Mouse (Mus musculus) fat pad, adult 2 months (tissue): ENCODE measurements at regions not wholly inside any gene's neighbourhood (a gene's known extent, or its start where the extent isn't known, plus 50 kb on each side); places are given as distances from the start of the nearest gene placed in this dataset.
A peak's percentile ranks its signal among the peaks of the same experiment; 100 is the strongest.
"Not testable (repeated sequence)": the region's sequence is repeated elsewhere in the genome, so short reads cannot be mapped to it uniquely, and the experiment has no call there.

Source experiments
- DNase-seq: peaks from one replicate; pipeline ENCODE4 v3.0.0-alpha.2; 2011; ENCODE audit warnings: low read depth, low spot score; ENCODE audit errors: extremely low read depth

DNA sequence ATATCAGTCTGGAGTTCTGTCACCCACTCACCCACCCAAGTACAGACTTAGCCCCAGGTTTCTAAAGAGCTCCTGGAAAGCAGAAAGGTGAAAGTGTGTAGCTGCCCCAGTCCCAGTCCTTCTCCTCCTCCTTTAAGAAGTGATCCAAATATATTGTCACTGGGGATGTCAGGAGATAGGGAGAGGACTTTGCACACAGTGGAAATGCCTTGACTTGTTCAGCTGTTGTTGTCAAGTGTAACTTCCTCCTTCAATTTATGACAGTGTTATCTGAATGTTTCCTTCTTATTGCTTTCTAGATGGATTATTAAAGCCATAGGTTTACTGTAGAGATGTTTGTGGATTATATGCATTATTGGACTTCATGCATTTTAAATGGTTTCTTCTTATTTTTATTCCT lies 119.0 kb upstream of the Nt5e start:
- no peak for DNase-seq

DNA sequence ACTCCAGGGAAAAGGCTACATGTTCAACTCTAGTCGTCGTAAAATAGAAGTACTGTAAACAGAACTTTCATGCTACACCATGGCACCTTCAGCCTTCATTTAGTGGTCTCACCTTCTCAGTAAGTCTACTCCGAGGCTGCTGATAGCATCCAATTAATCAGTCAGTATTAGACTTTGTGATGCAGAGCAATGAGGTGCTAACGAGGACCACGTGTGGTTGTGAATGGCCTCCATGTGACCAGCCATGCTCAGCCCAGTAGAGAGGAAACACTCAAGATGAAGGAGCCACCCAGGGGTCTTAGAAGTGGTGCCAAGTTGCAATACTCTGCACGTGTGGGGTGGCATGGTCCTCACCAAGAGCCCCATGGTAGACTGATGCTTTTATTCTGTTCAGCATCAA lies 112.2 kb upstream of the Nt5e start:
- no peak for DNase-seq

DNA sequence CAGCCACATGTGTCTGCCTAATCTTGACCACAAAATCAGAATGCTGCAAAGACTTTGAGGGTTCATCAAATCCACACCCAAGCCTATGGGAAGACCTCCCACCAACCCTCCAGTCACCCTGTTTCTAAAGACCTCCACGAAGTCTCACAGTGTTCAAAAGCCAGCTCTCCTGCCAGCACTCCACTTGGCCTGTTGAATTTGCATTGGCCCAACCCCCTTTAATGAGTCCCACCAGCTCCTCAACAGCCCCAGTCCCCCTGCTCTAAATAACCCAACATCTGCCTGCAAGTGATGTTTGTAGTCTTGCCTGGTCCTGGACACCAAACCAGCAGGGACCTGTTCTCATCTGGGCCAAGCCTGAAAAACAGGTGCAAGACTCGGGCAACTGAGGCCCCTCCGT lies 106.6 kb upstream of the Nt5e start:
- no peak for DNase-seq

- DNase-seq = no peak
These were observed 105.7 kb upstream of the Nt5e start for GRCm38 (mm10) chr9:88221276-88221675.

DNA sequence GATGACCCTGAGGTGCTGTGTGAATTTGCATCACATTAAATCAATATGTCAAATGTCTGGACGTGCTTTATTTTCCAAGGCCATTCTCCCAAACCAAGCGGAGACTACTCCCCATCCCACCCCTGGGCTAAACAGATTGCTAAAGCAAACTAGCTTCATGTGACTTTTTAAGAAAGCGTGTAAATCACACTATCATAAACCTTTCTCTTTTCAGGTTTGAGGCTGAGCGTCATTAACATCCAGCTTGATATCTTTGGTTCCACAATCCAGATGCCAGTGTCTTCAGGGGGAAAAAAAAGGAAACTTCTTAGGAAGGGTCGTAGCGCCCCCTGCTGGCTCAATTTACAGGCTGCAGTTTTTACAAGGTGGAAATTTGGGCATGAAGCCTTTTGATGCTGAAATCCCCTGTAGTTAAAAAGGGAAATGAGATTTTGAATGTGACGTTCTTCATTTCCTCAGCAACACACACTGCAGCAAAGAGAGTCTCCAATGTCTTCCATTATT lies 105.1 kb upstream of the Nt5e start:
- no peak for DNase-seq

- DNase-seq = no peak
These were observed 89.9 kb upstream of the Nt5e start for GRCm38 (mm10) chr9:88237126-88237525.

GRCm38 (mm10) chr9:88238346-88238745 lies 88.7 kb upstream of the Nt5e start:
- DNase-seq = no peak

DNA sequence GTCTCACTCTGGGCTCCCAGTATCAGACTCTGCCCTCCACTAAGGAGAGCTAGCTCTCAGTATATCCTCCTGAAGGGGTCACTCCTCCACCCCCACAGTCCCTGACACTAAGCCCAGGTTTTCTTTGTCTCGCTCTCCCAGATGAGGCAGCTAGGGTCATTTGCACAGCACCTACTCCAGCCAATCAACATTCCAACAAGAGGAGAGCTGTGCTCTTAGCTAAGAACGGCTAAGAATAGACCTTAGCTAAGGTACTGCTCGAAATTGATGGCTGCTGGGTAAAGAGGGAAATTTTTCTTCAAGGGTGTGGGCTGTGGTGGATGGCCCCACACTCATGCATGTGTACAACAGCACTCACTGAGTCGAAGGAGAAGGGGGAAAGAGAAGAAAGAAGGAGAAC lies 86.3 kb upstream of the Nt5e start:
- DNase-seq = no peak

DNA sequence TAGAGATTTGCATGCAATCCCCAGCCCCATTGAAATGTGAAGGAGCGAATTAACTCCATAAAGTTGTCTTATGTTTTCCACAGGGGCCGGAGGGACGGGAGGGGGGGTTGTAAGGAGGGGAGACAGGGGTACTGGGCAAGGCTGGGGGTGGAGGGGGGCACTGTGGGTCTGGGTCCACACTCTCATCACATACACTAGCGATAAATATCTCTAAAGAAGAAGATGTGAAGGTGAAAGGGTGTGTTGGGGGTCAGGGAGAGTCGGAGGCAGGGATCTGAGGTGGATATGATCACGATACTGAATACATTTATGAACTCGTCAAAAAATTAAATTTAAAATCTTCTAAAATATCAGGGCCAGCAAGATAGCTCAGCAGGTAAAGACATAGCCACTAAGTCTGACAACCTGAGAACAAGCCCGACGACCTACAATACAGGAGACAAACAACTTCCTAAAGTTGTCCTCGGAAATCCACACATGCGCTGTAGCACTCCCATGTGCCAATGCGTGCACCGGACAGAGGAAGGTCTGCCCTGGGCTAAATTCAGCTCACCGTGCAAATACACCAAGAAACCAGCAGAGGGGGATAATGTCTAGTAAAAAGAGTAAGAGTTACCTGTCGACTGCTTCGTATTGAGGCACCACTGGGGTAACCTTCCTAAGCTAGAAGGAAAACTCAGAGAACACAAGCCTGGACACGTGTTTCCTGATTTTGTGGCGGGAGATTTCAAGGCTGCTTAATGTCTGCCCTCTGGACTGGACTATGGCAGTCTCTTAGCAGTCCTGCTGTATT lies 85.6 kb upstream of the Nt5e start:
- DNase-seq = peak; percentile 45

GRCm38 (mm10) chr9:88242530-88242929 lies 84.5 kb upstream of the Nt5e start:
- no peak for DNase-seq

DNA sequence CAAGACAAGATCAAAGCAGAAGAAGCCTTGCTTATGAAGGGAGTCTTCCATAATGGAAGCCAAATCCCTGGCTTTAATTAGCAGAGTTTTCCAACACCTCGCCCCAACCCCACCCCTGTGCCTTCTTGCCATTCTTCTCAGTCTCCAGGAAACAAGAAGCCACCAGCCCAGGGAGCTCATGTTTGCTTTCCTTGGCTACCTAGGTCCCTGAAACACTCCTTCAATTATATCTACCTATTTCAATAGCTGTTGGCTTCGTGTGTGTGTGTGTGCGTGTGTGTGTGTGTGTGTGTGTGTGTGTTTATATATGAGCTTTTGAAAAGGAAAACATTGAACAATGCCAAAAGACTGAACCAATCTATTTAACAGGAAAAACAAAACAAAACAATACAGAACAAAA lies 82.5 kb upstream of the Nt5e start:
- no peak for DNase-seq

DNA sequence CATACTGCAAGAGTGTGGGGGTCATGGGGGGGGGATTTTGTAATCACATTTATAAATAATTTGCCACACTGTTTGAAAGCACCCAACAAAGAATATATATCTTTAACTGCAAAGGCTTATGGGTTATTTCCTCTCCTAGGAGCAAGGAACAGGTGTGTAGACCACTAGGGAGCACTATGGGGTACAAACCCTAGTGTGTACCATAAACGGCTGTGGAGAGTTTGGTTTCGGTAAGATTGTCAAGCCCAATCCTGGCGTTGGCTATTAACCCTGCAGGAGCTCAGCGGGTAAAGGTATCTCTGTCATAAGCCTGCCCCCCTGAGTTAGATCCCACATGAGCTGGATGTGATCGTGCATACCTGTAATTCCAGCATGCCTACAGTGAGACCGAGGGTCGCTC lies 71.0 kb upstream of the Nt5e start:
- no peak for DNase-seq

GRCm38 (mm10) chr9:88259627-88260026 lies 67.4 kb upstream of the Nt5e start:
- no peak for DNase-seq

GRCm38 (mm10) chr9:88260072-88260635 lies 66.8 kb upstream of the Nt5e start:
- DNase-seq = no peak

DNA sequence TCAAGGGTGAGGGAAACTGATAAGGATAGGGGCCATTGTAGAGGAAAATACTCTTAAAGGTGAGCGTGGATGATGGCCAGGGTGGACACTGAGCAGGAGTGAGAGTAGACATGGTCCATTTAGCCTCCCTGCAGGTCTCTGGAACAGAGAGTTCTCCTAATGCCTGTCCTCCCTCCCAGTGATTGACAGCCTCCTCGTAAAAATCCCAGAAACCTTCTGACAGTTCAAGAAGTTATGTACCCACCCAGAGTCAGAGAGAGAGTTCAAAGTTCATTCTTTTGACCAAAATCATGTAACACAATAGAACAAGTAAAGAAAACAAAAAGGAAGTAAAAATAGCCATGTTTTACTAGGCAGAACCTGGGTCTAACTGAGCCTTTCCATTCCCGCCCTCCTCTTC lies 64.5 kb upstream of the Nt5e start:
- no peak for DNase-seq

- DNase-seq = not testable (repeated sequence)
These were observed 60.7 kb upstream of the Nt5e start for GRCm38 (mm10) chr9:88266346-88266745.

DNA sequence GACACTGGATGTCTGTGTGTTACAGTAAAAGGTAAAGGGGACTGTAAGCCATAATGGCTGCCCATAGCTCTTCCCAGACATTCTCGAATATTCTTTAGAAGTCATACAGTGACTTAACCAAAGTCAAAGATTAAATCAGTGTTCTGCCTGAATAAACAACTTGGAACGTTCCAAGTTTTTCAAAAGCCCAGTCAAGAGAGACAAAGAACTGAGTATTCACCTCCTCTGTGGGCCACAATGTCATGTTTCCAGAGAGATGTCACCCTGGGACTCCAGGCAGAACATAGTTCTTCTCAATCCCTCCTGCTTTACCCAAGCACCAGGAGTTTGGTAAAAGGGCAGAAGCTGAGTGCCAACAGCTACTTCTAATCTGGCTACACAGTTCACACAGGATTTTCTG lies 58.2 kb upstream of the Nt5e start:
- no peak for DNase-seq

DNA sequence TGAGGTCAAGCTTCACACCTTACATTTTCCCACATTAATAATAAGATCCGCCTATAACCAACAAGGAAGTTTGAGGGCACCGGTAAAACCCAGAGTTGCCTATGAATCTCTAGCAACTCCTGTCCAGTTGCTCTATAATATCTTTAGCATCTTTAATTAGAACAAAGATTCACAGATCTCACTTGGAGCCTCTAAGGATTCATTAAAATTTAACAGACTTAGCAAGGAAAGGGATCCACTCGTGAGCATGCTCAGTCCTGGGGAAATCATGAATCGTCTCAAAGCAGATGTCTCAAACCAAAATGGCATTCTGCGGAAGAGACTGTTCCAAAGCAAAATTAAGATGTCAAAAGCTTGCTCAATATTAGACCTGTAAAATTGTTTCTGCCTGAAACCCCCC lies 57.8 kb upstream of the Nt5e start:
- no peak for DNase-seq

GRCm38 (mm10) chr9:88270836-88271235 lies 56.2 kb upstream of the Nt5e start:
- DNase-seq = no peak

DNA sequence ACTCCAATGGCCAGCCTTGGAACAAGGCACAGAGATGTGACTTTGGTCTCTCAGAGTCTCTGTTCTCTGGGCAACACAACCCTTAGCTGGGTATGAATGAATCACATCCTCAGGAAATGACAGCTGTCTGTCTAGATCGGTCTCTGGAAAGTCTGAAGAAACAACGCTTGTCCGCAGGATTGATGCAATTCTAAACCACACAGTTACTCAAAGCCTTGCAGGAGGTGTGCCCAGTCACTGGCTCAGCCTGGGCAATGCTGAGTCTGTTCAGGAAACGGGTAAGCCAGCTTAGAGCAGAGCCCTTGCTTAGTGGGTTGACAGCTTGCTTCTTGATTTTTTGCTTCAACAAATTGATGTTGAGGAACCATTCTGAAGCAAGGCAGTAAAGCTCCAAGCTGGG lies 53.7 kb upstream of the Nt5e start:
- no peak for DNase-seq

DNA sequence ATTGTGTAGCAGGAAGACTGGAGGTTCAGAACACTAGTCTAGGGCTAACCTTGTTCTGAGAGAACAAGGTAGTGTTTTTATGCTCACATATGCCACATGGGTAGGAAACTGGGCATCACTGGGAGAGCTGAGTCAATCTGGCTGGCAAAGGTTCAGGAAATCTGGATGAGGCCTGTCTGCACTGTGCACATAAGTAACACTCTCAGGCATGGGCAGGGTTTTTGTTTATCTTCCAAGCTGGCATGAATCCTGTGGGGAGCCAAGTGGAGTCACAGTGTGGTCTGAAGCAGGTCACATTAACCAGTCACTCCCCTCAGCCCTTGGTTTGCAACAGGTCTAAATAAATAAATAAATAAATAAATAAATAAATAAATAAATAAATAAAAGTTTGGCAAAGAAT lies 53.0 kb upstream of the Nt5e start:
- DNase-seq = no peak

- DNase-seq = no peak
These were observed 52.2 kb upstream of the Nt5e start for GRCm38 (mm10) chr9:88274681-88275336.
